Mouse (Mus musculus): ENCODE results near the gene Msl1.
"Not testable (repeated sequence)": the region's sequence is repeated elsewhere in the genome, so short reads cannot be mapped to it uniquely, and the experiment has no call there.

Gene Msl1

GRCm38 (mm10) chr11:98795714-98796514, 598 bp downstream of the Msl1 start:
- no peak for DNase-seq (ENCODE audit: low spot score in 2 of 2)

- DNase-seq (ENCODE audit: low spot score in 2 of 2), result peak in 1 of 2 experiments; percentile 59
Measured at GRCm38 (mm10) chr11:98796515-98797216, 1.4 kb downstream of the Msl1 start.

GRCm38 (mm10) chr11:98797306-98797705, 2.0 kb downstream of the Msl1 start:
- no peak for DNase-seq (ENCODE audit: low spot score in 2 of 2)

- no peak for DNase-seq (ENCODE audit: low spot score in 2 of 2)
Measured at GRCm38 (mm10) chr11:98797909-98798308, 2.6 kb downstream of the Msl1 start.

- DNase-seq (ENCODE audit: low spot score in 2 of 2), result no peak
Measured at GRCm38 (mm10) chr11:98804605-98805004, 9.3 kb downstream of the Msl1 start, which contains the start of gene Casc3. Gene Casc3, plus strand, starts transcription at chr11:98804905.

- no peak for DNase-seq (ENCODE audit: low spot score in 2 of 2)
Measured at GRCm38 (mm10) chr11:98808417-98808816, 13.1 kb downstream of the Msl1 start.

DNA sequence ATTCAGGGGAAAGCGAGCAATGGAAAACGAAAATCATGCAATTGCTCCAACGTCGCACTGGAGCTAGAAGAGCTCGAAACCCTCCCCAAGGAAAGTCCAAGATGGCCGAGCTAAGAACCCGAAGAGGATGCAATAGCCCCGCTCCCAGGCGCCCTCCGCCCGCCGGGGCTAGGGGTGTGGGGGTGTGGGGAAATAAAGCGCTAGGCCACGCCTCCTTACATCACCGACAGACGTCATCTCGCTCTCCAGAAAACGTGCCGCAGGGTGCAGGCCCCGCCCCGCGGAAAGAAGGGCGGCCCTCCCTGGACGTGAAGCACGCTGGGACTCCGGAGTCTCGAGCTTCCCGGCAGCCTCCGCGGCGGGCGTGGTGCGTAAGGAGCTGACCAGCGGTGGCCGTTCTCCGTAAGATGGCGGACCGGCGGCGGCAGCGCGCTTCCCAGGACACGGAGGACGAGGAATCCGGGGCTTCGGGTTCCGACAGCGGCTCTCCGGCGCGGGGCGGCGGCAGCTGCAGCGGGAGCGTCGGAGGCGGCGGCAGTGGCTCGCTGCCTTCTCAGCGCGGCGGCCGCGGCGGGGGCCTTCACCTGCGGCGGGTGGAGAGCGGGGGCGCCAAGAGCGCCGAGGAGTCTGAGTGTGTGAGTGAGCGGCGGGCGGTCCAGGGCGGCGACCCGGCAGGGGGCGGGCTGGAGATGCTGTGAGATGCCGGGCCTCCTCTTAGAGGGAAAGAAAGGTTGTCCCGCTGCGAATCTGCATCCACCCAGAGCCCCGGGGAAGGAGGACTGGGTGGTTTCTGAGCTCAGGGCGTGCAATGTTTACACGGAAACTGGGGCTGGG, 14.4 kb downstream of the Msl1 start:
- DNase-seq (ENCODE audit: low spot score in 2 of 2), result peak; percentile 99

DNA sequence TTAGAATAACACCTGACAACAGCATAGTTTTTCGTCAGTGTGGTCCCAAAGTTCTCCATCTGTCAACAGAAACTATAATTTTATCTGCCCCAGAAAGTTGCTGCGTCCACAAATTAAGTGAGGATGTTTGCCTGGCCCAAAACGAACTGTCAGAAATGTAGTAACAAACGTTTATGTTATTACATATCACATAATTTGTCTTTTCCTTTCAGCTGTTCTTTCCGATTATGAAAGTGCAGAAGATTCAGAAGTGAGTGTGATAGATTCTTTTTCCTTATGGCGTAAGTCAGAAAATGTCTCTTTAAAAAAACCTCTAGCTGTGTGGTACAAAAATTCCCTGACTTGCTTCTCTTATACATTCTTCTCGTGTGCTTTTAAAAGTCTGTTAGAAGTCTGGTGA, 15.4 kb downstream of the Msl1 start:
- DNase-seq (ENCODE audit: low spot score in 2 of 2), result no peak

DNA sequence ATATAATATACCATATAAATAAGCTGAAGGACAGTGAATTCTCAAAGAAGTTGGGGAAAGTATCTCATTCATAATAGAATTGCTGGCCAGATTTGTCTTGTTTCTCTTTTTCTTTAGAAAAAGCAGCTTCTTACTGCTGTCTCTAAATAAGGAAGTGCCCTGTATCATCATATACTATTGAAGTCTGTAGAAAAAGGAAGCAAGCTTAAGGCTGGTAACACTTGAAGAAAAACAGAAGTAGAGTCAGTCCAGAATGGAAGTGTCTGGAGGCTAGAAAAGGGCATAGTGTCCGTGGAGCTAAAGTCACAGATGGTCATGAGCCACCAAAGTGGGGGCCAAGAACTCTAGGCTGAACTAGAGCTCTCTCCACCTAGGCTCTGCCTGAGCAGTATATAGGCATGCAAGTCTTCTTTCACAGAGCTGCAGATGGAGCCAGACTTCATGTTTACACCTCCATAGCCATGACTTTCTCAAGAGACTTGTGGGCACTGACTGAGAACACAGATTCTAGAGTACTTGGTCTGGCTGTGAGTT, 21.5 kb downstream of the Msl1 start:
- DNase-seq (ENCODE audit: low spot score in 2 of 2), result no peak

DNA sequence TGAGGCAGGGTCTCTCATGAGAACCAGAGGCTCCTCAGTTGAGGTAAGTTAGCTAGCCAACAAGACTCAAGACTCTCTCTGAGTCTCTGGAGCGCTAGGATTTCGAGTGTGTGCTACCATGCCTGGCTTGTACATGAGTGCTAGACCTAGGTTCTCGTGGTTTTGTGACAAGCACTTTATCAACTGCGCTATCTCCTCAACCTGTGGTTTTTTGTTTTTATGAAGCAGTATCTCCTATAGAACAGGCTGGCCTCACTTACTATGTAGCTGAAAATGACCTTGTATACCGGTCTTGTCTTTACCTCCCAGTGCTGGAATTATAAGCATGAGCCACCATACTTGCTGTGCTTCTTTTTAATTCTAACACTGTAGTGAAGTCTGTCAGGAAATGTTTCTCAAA, 25.7 kb downstream of the Msl1 start:
- DNase-seq (ENCODE audit: low spot score in 2 of 2), result no peak

DNA sequence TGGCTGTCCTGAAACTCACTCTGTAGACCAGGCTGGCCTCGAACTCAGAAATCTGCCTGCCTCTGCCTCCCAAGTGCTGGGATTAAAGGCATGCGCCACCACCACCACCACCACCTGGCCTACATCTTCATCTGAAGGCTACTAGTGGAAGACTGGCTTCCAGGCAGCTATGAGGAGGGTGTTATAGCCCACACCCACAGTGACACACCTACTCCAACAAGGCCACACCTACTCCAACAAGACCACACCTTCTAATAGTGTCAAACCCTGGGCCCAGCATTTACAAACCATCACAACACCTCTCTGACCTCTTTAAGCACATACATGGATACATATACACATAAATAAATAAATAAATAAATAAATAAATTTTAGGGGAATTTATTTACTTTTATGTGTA, 30.8 kb downstream of the Msl1 start:
- DNase-seq (ENCODE audit: low spot score in 2 of 2), result not testable (repeated sequence)

GRCm38 (mm10) chr11:98827877-98828276, 32.6 kb downstream of the Msl1 start:
- DNase-seq (ENCODE audit: low spot score in 2 of 2), result no peak

DNA sequence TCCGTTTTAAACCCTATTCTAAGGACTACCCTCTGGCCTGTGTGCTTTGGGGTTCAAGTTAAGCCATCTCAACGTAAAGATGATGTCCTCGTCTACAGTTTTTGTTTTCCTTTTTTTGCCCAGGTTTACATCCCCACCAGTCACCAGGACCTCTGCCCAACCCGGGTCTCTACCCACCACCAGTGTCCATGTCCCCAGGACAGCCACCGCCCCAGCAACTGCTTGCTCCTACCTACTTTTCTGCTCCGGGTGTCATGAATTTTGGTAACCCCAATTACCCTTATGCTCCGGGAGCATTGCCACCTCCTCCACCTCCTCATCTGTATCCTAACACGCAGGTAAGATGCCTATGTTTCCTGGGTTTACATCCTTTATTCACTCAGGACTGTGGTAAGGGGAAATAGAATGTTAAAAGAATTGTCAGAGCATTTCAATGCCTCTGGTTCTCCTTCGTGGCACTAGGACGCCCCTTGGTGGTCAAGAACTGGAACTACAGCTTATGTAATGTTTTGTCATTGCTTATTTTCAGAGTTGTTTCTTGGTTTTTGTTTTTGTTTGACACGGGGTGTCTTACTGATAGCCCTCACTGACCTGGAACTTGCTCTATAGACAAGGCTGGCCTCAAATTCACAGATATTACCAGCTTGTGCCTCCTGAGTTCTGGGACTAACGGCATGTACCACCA, 33.9 kb downstream of the Msl1 start:
- DNase-seq (ENCODE audit: low spot score in 2 of 2), result no peak

DNA sequence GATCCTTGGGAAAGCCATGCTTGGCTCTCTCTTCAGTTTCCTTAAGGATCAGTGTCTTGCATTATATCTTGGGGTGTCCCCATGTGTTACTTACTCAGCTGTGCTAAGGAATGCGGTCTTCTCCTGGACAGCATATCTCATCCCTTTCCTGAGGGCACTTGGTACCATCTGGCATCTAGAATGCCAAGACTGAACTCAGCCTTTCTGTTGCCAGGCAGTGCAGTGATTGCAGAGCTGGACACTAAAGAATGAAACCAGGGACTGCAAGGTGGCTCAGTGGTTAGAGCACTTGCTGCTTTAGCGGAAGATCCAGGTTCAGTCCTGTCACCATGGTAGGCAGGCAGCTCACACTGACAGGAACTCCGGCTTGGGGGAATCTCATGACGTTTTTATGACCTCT, 34.6 kb downstream of the Msl1 start:
- DNase-seq (ENCODE audit: low spot score in 2 of 2), result no peak

DNA sequence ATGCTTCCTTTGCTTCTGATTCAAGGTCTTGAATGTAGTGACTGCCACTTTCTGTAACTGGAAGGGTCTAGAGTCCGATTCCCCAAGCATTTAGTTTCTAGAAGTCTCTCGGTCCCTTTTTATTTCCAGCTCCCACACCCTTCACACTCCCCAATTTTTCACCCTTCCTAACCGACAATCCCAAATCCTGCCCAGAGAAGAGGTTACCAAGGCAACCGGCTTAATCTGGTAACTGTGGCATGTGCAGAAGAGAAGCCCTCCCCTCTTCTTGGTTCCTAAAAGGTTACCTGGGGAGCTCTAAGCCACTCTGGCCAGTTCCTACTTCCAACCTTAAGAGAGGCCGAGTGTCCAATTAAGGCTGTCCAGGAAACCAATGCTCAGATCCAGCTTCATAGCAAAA, 40.0 kb downstream of the Msl1 start:
- DNase-seq (ENCODE audit: low spot score in 2 of 2), result no peak

GRCm38 (mm10) chr11:98835725-98836124, 40.4 kb downstream of the Msl1 start:
- no peak for DNase-seq (ENCODE audit: low spot score in 2 of 2)

- DNase-seq (ENCODE audit: low spot score in 2 of 2), result no peak
Measured at GRCm38 (mm10) chr11:98836128-98836527, 40.8 kb downstream of the Msl1 start.

- peak; percentile 66 to 70 for DNase-seq (ENCODE audit: low spot score in 2 of 2)
Measured at GRCm38 (mm10) chr11:98836651-98837141, 41.4 kb downstream of the Msl1 start, which contains the start of gene Rapgefl1. Gene Rapgefl1, plus strand, starts transcription at chr11:98836785.

- no peak for DNase-seq (ENCODE audit: low spot score in 2 of 2)
Measured at GRCm38 (mm10) chr11:98837231-98837704, 42.0 kb downstream of the Msl1 start.

- no peak for DNase-seq (ENCODE audit: low spot score in 2 of 2)
Measured at GRCm38 (mm10) chr11:98837917-98838316, 42.6 kb downstream of the Msl1 start.

DNA sequence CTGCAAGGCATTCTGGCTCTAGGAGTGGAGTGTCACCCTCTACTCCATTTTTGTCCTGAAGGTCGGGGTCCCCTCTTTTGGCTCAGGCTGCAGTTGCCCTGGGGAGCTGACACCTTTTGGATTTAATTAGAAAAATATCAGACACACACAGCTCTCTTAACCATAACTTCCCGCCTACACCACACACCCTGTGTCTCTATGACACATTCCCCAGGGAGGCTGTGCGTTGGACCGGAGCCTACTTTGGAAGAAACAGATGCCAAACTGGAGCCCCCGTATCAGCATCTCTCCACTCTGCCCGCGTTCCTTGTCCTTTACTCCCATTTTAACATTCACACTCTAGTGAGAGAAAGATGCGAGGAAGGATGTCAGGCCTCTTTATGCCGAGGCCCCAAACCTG, 43.2 kb downstream of the Msl1 start:
- peak; percentile 69 to 81 for DNase-seq (ENCODE audit: low spot score in 2 of 2)
